Mouse (Mus musculus): ENCODE measurements around the gene Fam174a. TPM values are rescaled to one million over a fixed set of nuclear protein-coding genes. Genes with fewer than 3 reads are reported as not detected.

The Fam174a gene
- total and polyA plus RNA-seq, 3 experiments, result 10.1 to 21.5 (median 14.6) TPM

- no peak for DNase-seq (ENCODE audit: extremely low read depth)
- Histone ChIP-seq H3K27ac (ENCODE audit: insufficient read depth, low read depth) (no peak overlapping the region), H3K9me3 (replicated peaks; ENCODE audit: low read length) (no peaks in the 10 kb centered on the region), H3K79me2 (replicated peaks; ENCODE audit: control insufficient read depth, extremely low read depth, insufficient read depth, poor library complexity, severe bottlenecking) (peaks cover 2% of the 10 kb centered on the region; the same call in 1 of the 2 replicates), H3K27me3 (replicated peaks) (no peaks in the 10 kb centered on the region), H3K9ac (ENCODE audit: insufficient read depth, low read depth) (no peak overlapping the region), H3K36me3 (replicated peaks in 1 of 2; ENCODE audit: control insufficient read depth in 1 of 2, insufficient read depth in 1 of 2, low read length in 1 of 2) (peaks cover 9 to 23% of the 10 kb centered on the region in 2 experiments), H3K4me3 (replicated peaks in 1 of 3; ENCODE audit: low read depth in 2 of 3, low read length in 2 of 3, poor library complexity in 1 of 3) (no peak overlapping the region), H3K4me1 (ENCODE audit: control insufficient read depth in 1 of 2, insufficient read depth in 2 of 2) (peaks cover 4 to 6% of the 10 kb centered on the region in 2 experiments; a peak in 2 of 4 replicates), H3K4me2 (ENCODE audit: insufficient read depth, low read depth, poor library complexity, severe bottlenecking) (no peak overlapping the region)
- dilution Hi-C loops (cut with MboI; ENCODE audit: extremely low pct_ligation_motif_present, extremely low pct_unique_long_range_greater_than_20kb, low sequenced_read_pairs), result no loop called here
- in situ Hi-C loops (cut with MboI; ENCODE audit: low pct_ligation_motif_present, low pct_unique_long_range_greater_than_20kb, low sequenced_read_pairs), result no loop called here
- TF ChIP-seq TCF12 (IDR thresholded peaks at IDR 0.05; ENCODE audit: low read depth, low read length) (no peak), EP300 (IDR thresholded peaks at IDR 0.05; ENCODE audit: low read length) (no peak), USF1 (IDR thresholded peaks at IDR 0.05; ENCODE audit: low read depth, low read length) (no peak), RAD21 (IDR thresholded peaks at IDR 0.05; ENCODE audit: low read depth, low read length) (no peak), BHLHE40 (IDR thresholded peaks at IDR 0.05; ENCODE audit: low read depth, low read length) (no peak), JUND (conservative IDR thresholded peaks at IDR 0.05; ENCODE audit: low read depth, low read length) (no peak), SMC3 (IDR thresholded peaks at IDR 0.05; ENCODE audit: low read depth, low read length) (no peak), TBP (conservative IDR thresholded peaks at IDR 0.05; ENCODE audit: low read depth, low read length) (no peak), HCFC1 (IDR thresholded peaks at IDR 0.05; ENCODE audit: low read depth, low read length) (no peak)
Measured at GRCm38 (mm10) chr1:95322219-95322618, 8.8 kb downstream of the Fam174a start.

DNA sequence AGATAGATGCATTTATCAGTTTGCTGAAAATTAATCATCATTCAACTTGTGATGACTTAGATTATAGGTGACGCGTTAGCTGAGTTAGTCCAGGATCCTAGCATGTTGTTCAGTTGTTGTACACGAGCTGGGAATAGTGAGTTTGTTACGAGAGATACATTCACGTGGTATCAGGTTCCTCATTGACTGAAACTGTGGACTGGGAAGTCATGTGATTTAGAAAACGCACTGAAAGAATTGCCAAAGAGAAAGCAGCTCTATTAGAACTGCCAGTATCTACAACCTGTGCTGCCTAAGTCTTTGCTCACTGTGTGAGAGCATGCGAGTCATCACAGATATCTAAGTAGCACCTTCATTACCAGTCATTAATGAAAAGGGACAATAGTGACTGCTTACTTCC, 9.6 kb downstream of the Fam174a start:
- in situ Hi-C loops (cut with MboI; ENCODE audit: low pct_ligation_motif_present, low pct_unique_long_range_greater_than_20kb, low sequenced_read_pairs), result no loop called here
- dilution Hi-C loops (cut with MboI; ENCODE audit: extremely low pct_ligation_motif_present, extremely low pct_unique_long_range_greater_than_20kb, low sequenced_read_pairs), result no loop called here
- Histone ChIP-seq H3K27ac (ENCODE audit: insufficient read depth, low read depth) (no peak overlapping the region), H3K27me3 (replicated peaks) (no peaks in the 10 kb centered on the region), H3K4me1 (ENCODE audit: control insufficient read depth in 1 of 2, insufficient read depth in 2 of 2) (peaks cover 4 to 6% of the 10 kb centered on the region in 2 experiments; a peak in 2 of 4 replicates), H3K4me2 (ENCODE audit: insufficient read depth, low read depth, poor library complexity, severe bottlenecking) (no peak overlapping the region), H3K79me2 (replicated peaks; ENCODE audit: control insufficient read depth, extremely low read depth, insufficient read depth, poor library complexity, severe bottlenecking) (peaks cover 2% of the 10 kb centered on the region; the same call in 1 of the 2 replicates), H3K36me3 (replicated peaks in 1 of 2; ENCODE audit: control insufficient read depth in 1 of 2, insufficient read depth in 1 of 2, low read length in 1 of 2) (peaks cover 9 to 28% of the 10 kb centered on the region in 2 experiments), H3K9me3 (replicated peaks; ENCODE audit: low read length) (no peaks in the 10 kb centered on the region), H3K9ac (ENCODE audit: insufficient read depth, low read depth) (no peak overlapping the region), H3K4me3 (replicated peaks in 1 of 3; ENCODE audit: low read depth in 2 of 3, low read length in 2 of 3, poor library complexity in 1 of 3) (no peak overlapping the region)
- peak; percentile 3 for DNase-seq (ENCODE audit: extremely low read depth)
- TF ChIP-seq MXI1 (IDR thresholded peaks at IDR 0.05; ENCODE audit: low read depth, low read length), result no peak
- TF ChIP-seq MAZ (IDR thresholded peaks at IDR 0.05; ENCODE audit: low read depth, low read length), result no peak
- no peak for TF ChIP-seq JUND (conservative IDR thresholded peaks at IDR 0.05; ENCODE audit: low read depth, low read length)
- TF ChIP-seq BHLHE40 (IDR thresholded peaks at IDR 0.05; ENCODE audit: low read depth, low read length), result peak; percentile 34; the same call in 1 of the 2 replicates
- no peak for TF ChIP-seq ETS1 (conservative IDR thresholded peaks at IDR 0.05; ENCODE audit: low read depth, low read length)

GRCm38 (mm10) chr1:95326856-95327255, 13.4 kb downstream of the Fam174a start:
- in situ Hi-C loops (cut with MboI; ENCODE audit: low pct_ligation_motif_present, low pct_unique_long_range_greater_than_20kb, low sequenced_read_pairs), result no loop called here
- dilution Hi-C loops (cut with MboI; ENCODE audit: extremely low pct_ligation_motif_present, extremely low pct_unique_long_range_greater_than_20kb, low sequenced_read_pairs), result no loop called here

More at GRCm38 (mm10) chr1:95326856-95327255, 13.4 kb downstream of the Fam174a start:
- no peaks in the 10 kb centered on the region for H3K9me3 ChIP-seq (replicated peaks; ENCODE audit: low read length)
- no peak overlapping the region for H3K9ac ChIP-seq (ENCODE audit: insufficient read depth, low read depth)
- no peak overlapping the region for H3K4me2 ChIP-seq (ENCODE audit: insufficient read depth, low read depth, poor library complexity, severe bottlenecking)
- peaks cover 12 to 34% of the 10 kb centered on the region in 2 experiments for H3K36me3 ChIP-seq (replicated peaks in 1 of 2; ENCODE audit: control insufficient read depth in 1 of 2, insufficient read depth in 1 of 2, low read length in 1 of 2)
- no peak for TF ChIP-seq EP300 (IDR thresholded peaks at IDR 0.05; ENCODE audit: low read length)
- no peak for TF ChIP-seq ZC3H11A (IDR thresholded peaks at IDR 0.05; ENCODE audit: low read depth, low read length)
- TF ChIP-seq ZKSCAN1 (IDR thresholded peaks at IDR 0.05; ENCODE audit: borderline replicate concordance, low read depth, low read length), result peak; percentile 90
- no peak for TF ChIP-seq RAD21 (IDR thresholded peaks at IDR 0.05; ENCODE audit: low read depth, low read length)
- TF ChIP-seq MYC (IDR thresholded peaks at IDR 0.05; ENCODE audit: low read depth, low read length), result no peak
- no peak for TF ChIP-seq JUND (conservative IDR thresholded peaks at IDR 0.05; ENCODE audit: low read depth, low read length)
- H3K79me2 ChIP-seq (replicated peaks; ENCODE audit: control insufficient read depth, extremely low read depth, insufficient read depth, poor library complexity, severe bottlenecking), result 0 out of 2 replicates have a peak, but pooled peaks cover 2% of the 10 kb centered on the region
- no peaks in the 10 kb centered on the region for H3K27me3 ChIP-seq (replicated peaks)
- peaks cover 4 to 6% of the 10 kb centered on the region in 2 experiments; a peak in 2 of 4 replicates for H3K4me1 ChIP-seq (ENCODE audit: control insufficient read depth in 1 of 2, insufficient read depth in 2 of 2)
- no peak overlapping the region for H3K27ac ChIP-seq (ENCODE audit: insufficient read depth, low read depth)
- no peak overlapping the region for H3K4me3 ChIP-seq (replicated peaks in 1 of 3; ENCODE audit: low read depth in 2 of 3, low read length in 2 of 3, poor library complexity in 1 of 3)
- no peak for DNase-seq (ENCODE audit: extremely low read depth)

Measured in CH12.LX (cell line).